Mouse (Mus musculus) layer of hippocampus, adult 2 months (tissue): ENCODE results near the gene Prkag1. TPM values are rescaled to one million over a fixed set of nuclear protein-coding genes. Genes with fewer than 3 reads are reported as not detected.

Source experiments
- DNase-seq, 2 experiments: peaks; one replicate each; pipeline ENCODE4 v3.0.0; 2022; ENCODE audit warnings: low spot score in 2 of 2
- H3K27ac ChIP-seq: fragments of 200-600 bp; 2 replicates; pipeline ENCODE4 v1.8.1; 2022
- H3K4me3 ChIP-seq: fragments of 200-600 bp; 2 replicates; pipeline ENCODE4 v1.8.1; 2022; ENCODE audit warnings: mild to moderate bottlenecking
- CTCF ChIP-seq: fragments of 200-600 bp; conservative IDR thresholded peaks from 2 replicates; pipeline ENCODE4 v1.8.1; 2022; ENCODE audit warnings: antibody characterized with exemption, mild to moderate bottlenecking, moderate library complexity
- total RNA-seq, 2 experiments: library from RNA; stranded (reverse); gene quantifications; 2 replicates each; pipeline ENCODE4 v1.2.3; 2021

The Prkag1 gene
- total RNA-seq, 2 experiments from 2014 or later = 50.3 to 51.9 TPM

DNA sequence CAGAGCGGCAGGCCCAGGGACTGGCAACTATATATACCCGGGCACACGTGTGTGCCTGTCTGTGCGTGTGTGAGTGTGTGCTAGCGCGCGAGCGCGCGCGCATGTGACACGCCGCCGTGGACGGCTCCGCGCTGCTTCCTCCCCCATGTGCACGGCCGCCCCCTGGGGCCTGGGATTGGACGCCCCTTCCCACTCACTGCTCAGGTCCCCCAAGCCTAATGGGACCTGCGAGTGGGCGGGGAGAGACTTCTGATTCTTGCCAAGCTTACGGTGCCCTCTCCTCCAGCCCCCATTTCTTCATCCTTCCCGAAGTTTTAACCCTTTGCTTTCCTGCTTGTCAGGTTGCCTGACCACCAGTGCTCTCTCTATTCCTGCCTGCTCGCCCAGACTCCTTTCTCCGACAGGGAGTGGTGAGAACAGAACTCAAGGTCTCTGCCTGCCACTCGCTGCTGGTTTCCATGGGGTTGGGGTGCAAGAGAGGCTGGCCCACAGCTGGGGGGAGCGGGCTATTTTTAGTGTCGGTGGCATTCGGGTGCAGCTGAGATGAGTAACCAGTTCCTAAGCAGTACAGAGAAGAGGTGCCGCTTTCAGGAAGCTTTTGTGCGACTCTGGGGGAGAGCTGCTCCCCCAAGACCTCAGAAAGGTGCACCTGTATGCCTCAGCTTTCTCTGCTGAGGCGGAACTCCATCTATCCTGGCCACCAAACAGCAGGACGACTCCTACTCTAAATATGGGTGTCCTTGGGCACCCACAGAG, 23.2 kb downstream of the Prkag1 start:
- TF ChIP-seq CTCF = no peak
- Histone ChIP-seq H3K4me3 (peak overlapping the region; percentile 72), H3K27ac (peak overlapping the region; percentile 97)
- peak; percentile 84 for DNase-seq

DNA sequence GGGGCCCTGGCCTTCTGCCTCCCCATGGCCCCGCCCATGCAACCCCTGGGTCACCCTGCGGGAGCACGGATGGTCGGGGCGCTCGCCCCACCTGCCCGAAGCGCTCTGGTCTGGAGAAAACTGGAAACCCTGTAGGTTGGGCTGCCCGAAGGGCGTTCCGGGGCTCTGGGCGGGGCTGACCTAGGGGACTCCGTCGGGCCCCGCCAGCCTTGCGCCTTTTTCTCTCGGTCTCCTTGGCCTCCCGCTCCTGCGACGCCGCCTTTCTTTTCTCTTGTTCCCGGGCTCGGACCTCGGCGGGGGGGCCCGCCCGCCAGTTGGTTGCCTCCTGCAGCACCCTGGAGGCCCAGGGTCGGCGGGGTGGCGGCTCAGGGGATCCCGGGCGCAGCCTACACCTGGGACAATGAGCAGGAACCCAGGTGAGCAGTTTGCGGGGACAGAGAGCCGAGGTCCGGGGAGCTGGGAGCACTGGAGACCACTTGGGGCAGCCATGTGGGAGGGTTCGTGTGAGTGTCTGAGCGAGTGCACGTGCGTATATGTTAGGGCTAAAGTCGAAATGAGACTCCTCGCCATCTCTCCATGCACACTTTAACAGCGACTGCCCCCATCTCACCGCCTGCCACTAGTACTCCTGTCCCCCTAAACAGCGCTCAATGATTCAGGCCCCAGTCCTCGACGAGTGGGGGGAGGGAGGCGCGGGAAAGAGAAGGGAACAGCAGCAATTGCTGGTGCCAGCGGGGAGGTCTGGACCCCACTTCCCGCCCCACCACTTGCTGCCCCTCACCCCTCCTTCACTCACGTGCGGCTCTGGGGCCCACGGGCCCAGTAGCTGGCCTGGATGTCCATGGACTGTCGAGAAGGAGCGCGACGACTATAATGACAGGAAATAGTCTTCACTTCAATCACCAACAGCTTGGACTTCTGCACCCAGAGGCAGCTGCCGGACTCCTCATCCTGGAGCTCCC, 24.2 kb downstream of the Prkag1 start:
- Histone ChIP-seq H3K27ac (peak overlapping the region; percentile 97), H3K4me3 (peak overlapping the region; percentile 72)
- no peak for DNase-seq
- no peak for TF ChIP-seq CTCF

DNA sequence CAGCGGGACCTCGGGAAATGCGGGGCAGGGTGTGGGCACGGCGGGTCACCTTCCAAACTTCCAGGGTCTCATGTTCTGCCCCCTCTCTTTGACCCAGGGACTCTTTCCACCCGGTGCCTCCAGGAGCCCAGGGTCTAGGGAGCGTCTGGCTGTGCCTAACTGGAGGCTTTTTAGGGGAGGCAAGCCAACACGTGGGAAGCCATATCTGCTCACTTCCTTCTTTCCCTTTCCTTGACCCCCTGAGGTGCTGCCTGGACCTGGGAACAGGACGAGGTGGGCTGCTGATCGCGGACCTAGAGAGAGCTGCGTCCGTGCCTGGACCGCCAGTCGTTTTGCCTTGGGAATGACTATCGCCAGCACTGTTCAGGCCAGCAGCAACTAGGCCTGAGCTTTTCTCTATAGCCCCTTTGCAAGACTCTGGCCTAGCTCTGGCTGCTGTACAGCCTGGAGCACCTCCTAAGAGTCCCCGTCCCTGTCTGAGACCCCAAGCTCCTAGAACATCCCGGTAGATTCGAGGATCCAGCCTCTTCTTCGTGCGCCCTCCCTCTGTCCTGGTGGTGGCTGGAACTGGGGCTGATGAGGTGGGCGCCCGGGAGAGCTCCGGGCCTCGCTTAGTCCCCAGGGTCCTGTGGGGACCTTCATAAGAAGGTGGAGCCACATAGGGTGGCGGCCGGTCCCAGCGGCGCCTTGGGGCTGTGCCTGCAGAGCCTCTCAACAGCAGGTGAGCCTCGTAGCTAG, 25.1 kb downstream of the Prkag1 start:
- no peak for DNase-seq
- Histone ChIP-seq H3K4me3 (peak overlapping the region; percentile 72), H3K27ac (peak overlapping the region; percentile 97)
- TF ChIP-seq CTCF = no peak

DNA sequence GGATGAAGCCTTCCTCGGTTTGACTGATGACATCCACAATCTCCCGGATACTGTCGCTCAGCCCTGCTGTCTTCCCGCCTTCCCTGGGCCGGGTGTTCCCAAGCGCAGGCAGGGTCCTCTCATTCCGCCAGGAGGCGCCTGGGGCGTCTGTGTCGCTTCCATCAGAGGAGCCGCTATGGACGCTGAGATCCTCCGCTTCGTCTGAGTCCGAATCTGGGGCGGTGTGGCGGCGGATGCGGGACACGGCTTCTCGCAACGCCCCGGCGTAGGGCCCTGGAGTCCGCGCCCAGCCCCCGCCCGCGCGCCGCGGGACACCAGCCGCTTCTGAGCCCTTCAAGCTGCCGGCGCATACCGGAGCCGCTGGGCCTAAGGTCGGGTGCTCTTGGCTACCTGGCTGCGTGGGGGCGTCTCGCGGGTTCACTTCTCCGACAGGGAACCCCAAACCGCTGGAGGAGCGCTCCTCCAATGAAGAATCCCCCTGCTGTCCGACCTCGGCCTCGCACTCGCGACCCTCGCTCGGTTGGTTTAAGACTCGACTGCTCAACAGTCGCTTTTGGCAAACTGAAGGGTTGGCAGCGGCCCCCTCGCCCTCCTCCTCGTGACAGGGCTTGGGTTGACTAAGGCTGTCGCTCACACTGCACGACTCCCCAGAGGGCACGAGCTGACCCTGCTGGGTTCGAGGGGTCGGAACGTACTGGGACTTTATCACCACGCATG, 25.8 kb downstream of the Prkag1 start:
- peak; percentile 65 to 77 for DNase-seq
- Histone ChIP-seq H3K27ac (peak overlapping the region; percentile 97), H3K4me3 (peak overlapping the region; percentile 72)
- peak; percentile 81 for TF ChIP-seq CTCF

DNA sequence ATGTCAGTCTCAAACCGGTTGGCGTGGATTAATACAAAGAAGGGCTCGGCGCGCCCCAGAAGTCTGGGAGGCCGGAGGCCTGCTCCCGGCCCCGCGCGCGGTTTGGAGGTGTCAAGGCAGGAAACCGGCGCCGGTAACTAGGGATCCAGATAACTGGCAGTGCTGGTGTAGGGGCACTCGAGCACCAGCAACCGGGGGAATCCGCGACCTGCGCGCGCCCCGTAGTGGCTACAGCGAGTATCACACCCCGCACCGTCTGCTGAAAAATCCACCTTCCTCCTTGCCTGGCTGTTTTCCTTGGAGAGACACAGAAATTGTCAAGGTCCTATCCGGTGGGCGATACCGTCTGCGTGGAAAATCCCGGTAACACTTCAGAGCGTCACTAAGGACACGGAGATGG, 27.3 kb downstream of the Prkag1 start:
- peak; percentile 89 to 95 for DNase-seq
- Histone ChIP-seq H3K27ac (peak overlapping the region; percentile 97), H3K4me3 (peak overlapping the region; percentile 72)
- TF ChIP-seq CTCF = peak; percentile 97

DNA sequence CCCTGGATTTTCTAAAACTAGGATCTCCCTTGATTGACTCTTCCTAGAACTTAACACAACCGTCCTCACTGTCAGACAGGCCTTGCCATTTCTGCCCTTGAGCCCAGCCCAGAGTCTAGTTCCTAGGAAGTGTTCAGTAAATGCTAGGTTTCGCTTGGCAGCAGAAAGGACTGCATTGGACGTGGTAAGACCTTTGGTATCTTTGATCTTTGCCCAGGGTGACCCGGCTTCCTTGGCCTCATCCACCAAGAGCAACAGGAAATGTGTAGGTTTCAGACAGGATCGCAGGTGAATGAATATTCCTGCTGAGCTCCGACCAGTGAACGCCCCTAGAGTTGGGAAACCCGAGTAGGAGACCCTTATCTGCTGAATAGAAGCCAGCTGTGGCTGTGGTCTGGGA, 28.4 kb downstream of the Prkag1 start:
- Histone ChIP-seq H3K27ac (no peak overlapping the region), H3K4me3 (no peak overlapping the region)
- no peak for DNase-seq
- no peak for TF ChIP-seq CTCF

DNA sequence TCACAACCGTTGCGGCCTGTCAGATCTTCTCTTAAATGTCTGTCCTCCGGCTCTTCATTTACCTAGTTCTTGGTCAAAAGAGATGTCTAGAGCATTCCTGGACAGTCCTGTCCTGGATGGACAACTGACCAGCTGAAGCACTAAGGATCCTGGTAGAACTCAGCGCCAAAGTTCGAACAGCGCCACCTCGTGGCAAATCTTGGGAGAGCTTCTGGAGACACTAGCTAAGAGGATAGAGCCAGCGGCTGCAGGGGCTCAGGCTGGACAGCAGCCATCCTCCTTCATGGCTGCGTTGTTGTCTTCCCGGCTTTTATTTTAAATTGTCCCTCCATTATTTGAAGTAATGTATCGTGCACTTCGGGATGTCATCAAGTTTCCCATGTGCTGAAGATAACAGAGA, 31.9 kb downstream of the Prkag1 start:
- H3K27ac ChIP-seq = no peak overlapping the region
- TF ChIP-seq CTCF = peak; percentile 96
- H3K4me3 ChIP-seq = no peak overlapping the region
- DNase-seq = peak in 1 of 2 experiments; percentile 79

DNA sequence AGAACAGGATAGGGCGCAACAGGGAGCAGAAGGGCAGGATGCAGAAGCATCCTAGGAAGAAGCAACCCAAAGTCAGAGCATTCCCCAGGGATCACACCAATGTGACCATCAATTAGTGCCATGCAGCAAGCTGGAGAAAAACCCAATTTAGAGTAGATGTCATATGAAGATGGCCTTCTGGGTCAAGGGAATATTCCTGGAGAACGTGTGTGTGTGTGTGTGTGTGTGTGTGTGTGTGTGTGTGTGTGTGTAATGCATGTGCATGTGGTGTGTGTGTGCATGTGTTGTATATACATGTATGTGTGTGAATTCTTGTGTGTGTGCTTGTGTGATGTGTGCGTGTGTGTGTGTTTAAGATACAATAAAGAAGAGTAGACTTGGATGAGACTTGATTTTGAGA, 32.4 kb downstream of the Prkag1 start:
- no peak for TF ChIP-seq CTCF
- DNase-seq = no peak
- no peak overlapping the region for H3K4me3 ChIP-seq
- no peak overlapping the region for H3K27ac ChIP-seq

DNA sequence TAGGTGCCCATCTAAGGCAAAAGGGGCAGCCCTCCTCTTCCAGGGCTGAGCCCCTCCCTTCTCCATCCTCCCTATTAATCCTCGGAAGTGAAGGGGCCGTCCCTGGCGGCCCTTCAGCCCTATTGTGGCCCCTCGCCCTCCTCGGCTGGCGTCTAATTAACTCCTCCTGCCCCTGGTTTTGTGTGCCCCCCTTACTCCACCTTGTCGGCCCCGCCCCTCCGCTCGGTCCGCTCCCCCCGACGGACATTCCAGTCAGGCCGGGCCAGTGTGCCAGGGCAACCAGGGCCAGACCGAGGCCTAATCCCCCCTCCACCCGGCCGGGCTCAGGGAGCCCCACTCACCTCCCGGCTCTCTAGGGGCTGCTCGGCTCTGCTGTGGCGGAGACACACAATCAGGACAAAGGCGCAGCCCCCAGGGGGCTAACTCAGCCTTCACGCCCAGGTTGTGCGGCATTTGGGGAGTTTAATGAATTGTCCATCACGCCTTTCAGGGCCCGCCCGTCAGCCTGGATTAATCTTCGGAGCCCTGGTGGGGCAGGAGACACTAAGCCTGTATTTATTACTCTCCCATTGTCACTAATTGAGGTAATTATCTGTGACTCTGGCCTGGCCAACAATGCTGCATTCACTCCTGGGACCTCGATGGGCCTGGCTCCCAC, 33.4 kb downstream of the Prkag1 start:
- no peak for TF ChIP-seq CTCF
- Histone ChIP-seq H3K4me3 (no peak overlapping the region), H3K27ac (no peak overlapping the region)
- DNase-seq = no peak

DNA sequence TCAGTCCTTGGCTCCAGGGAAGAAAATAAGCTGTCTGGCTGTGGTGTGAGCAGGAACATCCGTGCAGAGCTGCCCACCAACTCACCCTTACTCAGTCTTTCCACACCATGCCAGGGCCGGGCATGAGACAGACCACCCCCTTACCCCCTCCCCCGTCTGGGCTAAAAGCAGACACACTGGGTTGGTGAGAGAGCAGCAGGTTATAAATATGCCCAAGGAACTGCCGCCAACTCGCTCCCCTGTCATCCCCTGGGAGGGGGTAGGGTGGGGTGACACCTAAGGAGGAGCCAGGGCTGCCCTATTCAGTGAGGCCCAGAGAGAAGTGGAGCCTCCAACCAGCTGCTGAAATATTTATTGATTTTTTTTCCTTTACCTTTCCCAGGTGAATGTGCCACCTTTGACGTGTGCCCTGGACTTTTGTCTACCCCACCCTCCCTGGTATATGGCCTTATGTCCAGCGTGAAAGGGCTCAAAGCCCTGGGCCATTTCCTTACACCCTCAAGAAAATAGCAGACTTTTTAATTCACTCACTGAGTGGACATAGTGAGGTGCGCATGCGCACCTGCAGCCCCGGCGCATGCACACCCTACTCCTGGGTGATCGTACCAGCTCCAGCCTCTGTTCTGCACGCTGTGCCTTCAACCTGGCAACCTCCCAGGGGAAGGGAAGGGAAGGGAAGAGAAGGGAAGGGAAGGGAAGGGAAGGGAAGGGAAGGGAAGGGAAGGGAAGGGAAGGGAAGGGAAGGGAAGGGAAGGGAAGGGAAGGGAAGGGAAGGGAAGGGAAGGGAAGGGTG, 34.3 kb downstream of the Prkag1 start:
- Histone ChIP-seq H3K27ac (no peak overlapping the region), H3K4me3 (no peak overlapping the region)
- DNase-seq = no peak
- no peak for TF ChIP-seq CTCF

DNA sequence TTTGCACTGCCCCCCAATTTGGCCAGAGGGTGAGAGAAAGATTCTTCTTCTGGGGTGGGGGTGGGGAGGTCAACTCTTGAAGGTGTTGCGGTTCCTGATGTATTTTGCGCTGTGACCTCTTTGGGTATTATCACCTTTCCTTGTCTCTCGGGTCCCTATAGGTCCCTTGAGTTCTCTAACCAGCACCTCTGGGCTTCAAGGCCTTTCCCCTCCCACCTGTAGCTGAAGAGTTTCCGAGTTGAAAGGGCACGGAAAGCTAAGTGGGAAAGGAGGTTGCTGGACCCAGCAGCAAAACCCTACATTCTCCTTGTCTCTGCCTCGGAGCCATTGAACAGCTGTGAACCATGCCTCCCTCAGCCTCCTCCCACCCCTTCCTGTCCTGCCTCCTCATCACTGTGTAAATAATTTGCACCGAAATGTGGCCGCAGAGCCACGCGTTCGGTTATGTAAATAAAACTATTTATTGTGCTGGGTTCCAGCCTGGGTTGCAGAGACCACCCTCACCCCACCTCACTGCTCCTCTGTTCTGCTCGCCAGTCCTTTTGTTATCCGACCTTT, 38.1 kb downstream of the Prkag1 start:
- no peak overlapping the region for H3K4me3 ChIP-seq
- no peak for TF ChIP-seq CTCF
- no peak for DNase-seq
- no peak overlapping the region for H3K27ac ChIP-seq
